Mouse (Mus musculus) limb, embryonic 13.5 days (tissue): ENCODE data around the gene Fam122a. TPM values are rescaled to one million over a fixed set of nuclear protein-coding genes. Genes with fewer than 3 reads are reported as not detected.

Source experiments
- ATAC-seq: fragments of 200-750 bp; cut with Nextera tagmentation; 2 replicates; pipeline ENCODE4 v1.8.0; 2017; ENCODE audit warnings: low read depth, moderate number of reproducible peaks, moderate TSS enrichment; ENCODE audit not compliant: low FRiP score
- H3K27ac ChIP-seq: fragments of 300-500 bp; sonication (generic); 2 replicates; pipeline ENCODE4 v1.5.1; 2015; ENCODE audit warnings: inconsistent platforms, mild to moderate bottlenecking, moderate library complexity
- H3K27me3 ChIP-seq: fragments of 300-500 bp; sonication (generic); 2 replicates; pipeline ENCODE4 v1.6.1; 2015; ENCODE audit warnings: mild to moderate bottlenecking, inconsistent platforms
- H3K36me3 ChIP-seq: fragments of 300-500 bp; sonication (generic); 2 replicates; pipeline ENCODE4 v1.6.1; 2015; ENCODE audit warnings: inconsistent platforms, mild to moderate bottlenecking, moderate library complexity
- H3K4me1 ChIP-seq: fragments of 300-500 bp; sonication (generic); 2 replicates; pipeline ENCODE4 v1.6.1; 2015; ENCODE audit warnings: inconsistent platforms
- H3K4me2 ChIP-seq: fragments of 300-500 bp; sonication (generic); replicated peaks from 2 replicates; pipeline ENCODE4 v1.6.1; 2015; ENCODE audit warnings: inconsistent platforms, mild to moderate bottlenecking, moderate library complexity
- H3K4me3 ChIP-seq: fragments of 300-500 bp; sonication (generic); 2 replicates; pipeline ENCODE4 v1.5.1; 2015; ENCODE audit warnings: moderate library complexity, mild to moderate bottlenecking, inconsistent platforms
- H3K9ac ChIP-seq: fragments of 300-500 bp; sonication (generic); 2 replicates; pipeline ENCODE4 v1.6.1; 2015; ENCODE audit warnings: mild to moderate bottlenecking, inconsistent platforms
- H3K9me3 ChIP-seq: fragments of 300-500 bp; sonication (generic); 2 replicates; pipeline ENCODE4 v1.6.1; 2016; ENCODE audit warnings: inconsistent platforms
- WGBS: fragments of 180-500 bp; shearing (Covaris S2); methylation state at CpG from one replicate; pipeline ENCODE4 v1.1.7; 2015; 5-methylcytosine and 5-hydroxymethylcytosine counted together
- polyA plus RNA-seq: library from polyadenylated mRNA; unstranded; fragments of >200 nt; fragmentation: Nextera tagmentation; extraction: Ambion mirVana; gene quantifications from 2 replicates; pipeline ENCODE4 v1.2.1, GENCODE M21; 2015

Gene Fam122a
- polyA plus RNA-seq, 1 experiment from 2014 or later = 48.2 TPM

DNA sequence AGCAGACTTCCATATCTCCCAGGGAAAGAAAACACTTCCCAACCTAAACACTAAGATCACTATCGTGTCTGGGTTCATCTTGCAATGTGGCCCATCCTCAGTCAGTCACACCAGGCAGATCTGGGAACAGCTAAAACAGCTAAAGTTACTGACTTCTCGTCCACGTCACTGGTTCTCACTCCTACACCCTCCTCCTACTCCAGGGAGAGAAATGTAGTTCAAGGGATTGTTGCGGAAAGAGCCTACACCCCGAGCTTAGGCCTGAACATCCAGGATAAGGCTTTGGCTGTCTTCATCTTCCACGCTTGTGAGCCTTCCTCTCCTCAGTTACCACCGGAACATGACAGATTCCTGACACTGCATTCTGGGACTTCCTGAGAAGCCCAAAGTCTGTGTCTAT, 34.8 kb upstream of the Fam122a start:
- Histone ChIP-seq H3K4me3 (no peak overlapping the region), H3K27ac (no peak overlapping the region), H3K9ac (no peak overlapping the region), H3K4me1 (no peaks in the 10 kb centered on the region), H3K27me3 (no peaks in the 10 kb centered on the region), H3K36me3 (no peaks in the 10 kb centered on the region), H3K9me3 (no peaks in the 10 kb centered on the region), H3K4me2 (no peak overlapping the region)
- WGBS = 88% methylated on average over 7 of the region's 7 CpGs
- ATAC-seq = no peak

DNA sequence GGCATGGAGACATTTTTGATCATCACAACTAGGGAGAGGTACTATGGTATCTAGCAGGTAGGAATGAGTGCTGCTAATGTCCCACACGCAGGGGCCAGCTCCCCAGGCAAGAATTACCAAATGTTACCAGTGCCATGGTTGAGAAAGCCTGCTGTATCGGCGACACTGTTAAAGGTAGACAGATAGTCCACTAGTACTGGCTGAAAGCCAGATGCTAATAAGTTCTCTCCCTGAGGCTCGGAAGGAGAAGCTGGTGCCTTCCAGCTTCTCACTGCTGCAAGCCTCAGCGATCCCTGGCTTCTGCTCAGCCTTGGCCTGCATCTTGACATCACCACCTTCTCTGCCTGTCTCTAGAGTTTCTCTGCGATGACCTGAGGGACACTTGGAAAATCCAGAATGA, 32.2 kb upstream of the Fam122a start:
- Histone ChIP-seq H3K4me3 (no peak overlapping the region), H3K4me1 (no peaks in the 10 kb centered on the region), H3K27ac (no peak overlapping the region), H3K9me3 (no peaks in the 10 kb centered on the region), H3K36me3 (no peaks in the 10 kb centered on the region), H3K9ac (no peak overlapping the region), H3K4me2 (no peak overlapping the region), H3K27me3 (no peaks in the 10 kb centered on the region)
- no peak for ATAC-seq
- WGBS = 84% methylated on average over 6 of the region's 6 CpGs

DNA sequence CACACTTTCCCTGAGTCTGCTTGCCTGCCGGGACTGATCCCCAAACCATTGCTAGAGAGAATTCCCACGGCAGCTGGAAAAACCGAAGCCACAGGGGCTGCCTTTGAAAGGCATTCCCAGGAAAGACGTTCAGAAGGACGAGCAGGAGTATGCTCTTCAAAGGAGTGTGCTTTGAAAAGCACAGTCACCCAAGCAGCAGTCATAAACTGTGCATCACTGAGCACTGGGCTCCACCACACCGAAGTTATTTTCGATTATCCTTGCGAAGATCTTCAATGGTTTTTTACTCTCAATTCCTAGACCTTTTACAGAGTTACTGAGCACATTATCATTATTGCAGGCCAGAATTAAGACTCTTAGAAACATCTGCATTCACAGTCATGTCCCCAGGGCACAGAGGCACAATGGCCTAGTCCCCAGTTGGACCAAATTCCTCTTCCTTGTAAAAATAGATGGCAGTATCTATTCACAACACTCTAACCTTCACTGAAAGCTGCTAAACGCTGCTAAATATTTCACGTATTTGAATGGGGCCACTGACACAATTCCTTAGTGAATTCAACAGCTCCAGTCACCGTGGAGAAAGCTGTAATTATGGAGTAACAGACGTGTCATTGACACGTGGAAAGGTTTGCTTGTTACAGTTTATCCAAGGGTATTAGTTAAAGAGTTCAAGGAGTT, 31.1 kb upstream of the Fam122a start:
- Histone ChIP-seq H3K9me3 (no peaks in the 10 kb centered on the region), H3K9ac (no peak overlapping the region), H3K27ac (no peak overlapping the region), H3K4me2 (no peak overlapping the region), H3K4me3 (no peak overlapping the region), H3K27me3 (no peaks in the 10 kb centered on the region), H3K4me1 (no peaks in the 10 kb centered on the region), H3K36me3 (no peaks in the 10 kb centered on the region)
- WGBS = 56% methylated on average over 13 of the region's 13 CpGs
- ATAC-seq = no peak

- no peak for ATAC-seq
- Histone ChIP-seq H3K9ac (no peak overlapping the region), H3K9me3 (no peaks in the 10 kb centered on the region), H3K4me3 (no peak overlapping the region), H3K4me2 (no peak overlapping the region), H3K36me3 (no peaks in the 10 kb centered on the region), H3K4me1 (no peaks in the 10 kb centered on the region), H3K27ac (no peak overlapping the region), H3K27me3 (no peaks in the 10 kb centered on the region)
- WGBS = 86% methylated on average over 10 of the region's 10 CpGs
Measured at GRCm38 (mm10) chr19:24502736-24503421, 25.7 kb upstream of the Fam122a start.

- Histone ChIP-seq H3K4me2 (no peak overlapping the region), H3K9me3 (no peaks in the 10 kb centered on the region), H3K4me3 (no peak overlapping the region), H3K36me3 (no peaks in the 10 kb centered on the region), H3K27ac (no peak overlapping the region), H3K27me3 (no peaks in the 10 kb centered on the region), H3K4me1 (no peaks in the 10 kb centered on the region), H3K9ac (no peak overlapping the region)
- ATAC-seq = no peak
Measured at GRCm38 (mm10) chr19:24501525-24501924, 24.4 kb upstream of the Fam122a start.

GRCm38 (mm10) chr19:24500431-24500830, 23.3 kb upstream of the Fam122a start:
- ATAC-seq = 0 out of 2 replicates have a peak, but pooled peaks have one; percentile 8
- H3K36me3 ChIP-seq = no peaks in the 10 kb centered on the region
- WGBS = 82% methylated on average over 5 of the region's 5 CpGs
- no peaks in the 10 kb centered on the region for H3K27me3 ChIP-seq
- H3K9me3 ChIP-seq = no peaks in the 10 kb centered on the region
- no peak overlapping the region for H3K4me2 ChIP-seq
- H3K4me1 ChIP-seq = no peaks in the 10 kb centered on the region
- H3K9ac ChIP-seq = no peak overlapping the region
- no peak overlapping the region for H3K27ac ChIP-seq
- no peak overlapping the region for H3K4me3 ChIP-seq

GRCm38 (mm10) chr19:24499291-24499690, 22.1 kb upstream of the Fam122a start:
- 81% methylated on average over 3 of the region's 3 CpGs for WGBS
- Histone ChIP-seq H3K9me3 (no peaks in the 10 kb centered on the region), H3K4me3 (no peak overlapping the region), H3K27ac (no peak overlapping the region), H3K4me1 (no peaks in the 10 kb centered on the region), H3K27me3 (no peaks in the 10 kb centered on the region), H3K4me2 (no peak overlapping the region), H3K9ac (no peak overlapping the region), H3K36me3 (no peaks in the 10 kb centered on the region)
- ATAC-seq = no peak

DNA sequence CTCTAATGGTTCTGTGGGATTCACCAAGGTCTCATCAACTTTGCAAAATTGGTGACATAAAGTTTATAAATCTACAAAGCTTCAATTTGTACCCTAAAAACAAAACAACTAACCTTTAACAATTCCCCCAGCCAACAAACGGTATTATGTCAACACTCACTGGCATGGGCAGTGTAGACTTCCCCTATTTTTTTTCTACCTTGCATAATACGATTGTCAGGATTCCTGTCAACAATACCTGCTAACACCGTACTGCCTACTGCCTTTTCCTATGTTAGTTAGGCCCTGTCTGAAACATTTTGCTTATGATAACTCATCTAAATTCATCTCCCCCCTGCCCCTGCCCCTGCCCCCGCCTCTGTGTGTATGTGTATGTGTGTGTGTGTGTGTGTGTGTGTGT, 16.7 kb upstream of the Fam122a start:
- no peak overlapping the region for H3K9ac ChIP-seq
- H3K4me2 ChIP-seq = no peak overlapping the region
- H3K9me3 ChIP-seq = no peaks in the 10 kb centered on the region
- no peak overlapping the region for H3K27ac ChIP-seq
- H3K4me3 ChIP-seq = no peak overlapping the region
- no peak for ATAC-seq
- WGBS = 86% methylated on average over 4 of the region's 4 CpGs
- H3K4me1 ChIP-seq = no peaks in the 10 kb centered on the region
- H3K36me3 ChIP-seq = no peaks in the 10 kb centered on the region
- no peaks in the 10 kb centered on the region for H3K27me3 ChIP-seq

DNA sequence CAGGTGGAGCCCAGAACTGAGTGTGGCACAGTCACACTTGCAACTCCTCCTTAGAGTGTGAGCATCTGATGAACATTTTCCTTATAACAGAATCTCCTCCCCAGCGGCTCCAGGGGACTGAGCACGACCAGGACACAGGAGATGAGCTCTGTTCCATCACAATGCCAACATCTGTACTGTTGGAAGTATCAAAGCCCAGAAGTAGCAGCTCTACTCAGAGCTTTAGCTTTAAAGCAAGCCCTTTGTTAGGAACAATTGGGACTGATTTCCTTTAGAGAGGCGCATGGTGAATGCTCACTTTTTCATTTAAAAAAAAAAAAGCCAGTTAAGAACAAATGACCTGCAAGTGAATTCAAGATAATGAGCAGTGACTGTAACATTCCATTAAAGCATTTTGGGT, 14.7 kb upstream of the Fam122a start:
- Histone ChIP-seq H3K4me2 (no peak overlapping the region), H3K4me1 (no peaks in the 10 kb centered on the region), H3K9ac (no peak overlapping the region), H3K9me3 (no peaks in the 10 kb centered on the region), H3K4me3 (no peak overlapping the region), H3K27me3 (no peaks in the 10 kb centered on the region), H3K27ac (no peak overlapping the region), H3K36me3 (no peaks in the 10 kb centered on the region)
- 68% methylated on average over 3 of the region's 3 CpGs for WGBS
- ATAC-seq = no peak

GRCm38 (mm10) chr19:24490275-24490674, 13.1 kb upstream of the Fam122a start:
- WGBS = 74% methylated on average over 5 of the region's 5 CpGs

DNA sequence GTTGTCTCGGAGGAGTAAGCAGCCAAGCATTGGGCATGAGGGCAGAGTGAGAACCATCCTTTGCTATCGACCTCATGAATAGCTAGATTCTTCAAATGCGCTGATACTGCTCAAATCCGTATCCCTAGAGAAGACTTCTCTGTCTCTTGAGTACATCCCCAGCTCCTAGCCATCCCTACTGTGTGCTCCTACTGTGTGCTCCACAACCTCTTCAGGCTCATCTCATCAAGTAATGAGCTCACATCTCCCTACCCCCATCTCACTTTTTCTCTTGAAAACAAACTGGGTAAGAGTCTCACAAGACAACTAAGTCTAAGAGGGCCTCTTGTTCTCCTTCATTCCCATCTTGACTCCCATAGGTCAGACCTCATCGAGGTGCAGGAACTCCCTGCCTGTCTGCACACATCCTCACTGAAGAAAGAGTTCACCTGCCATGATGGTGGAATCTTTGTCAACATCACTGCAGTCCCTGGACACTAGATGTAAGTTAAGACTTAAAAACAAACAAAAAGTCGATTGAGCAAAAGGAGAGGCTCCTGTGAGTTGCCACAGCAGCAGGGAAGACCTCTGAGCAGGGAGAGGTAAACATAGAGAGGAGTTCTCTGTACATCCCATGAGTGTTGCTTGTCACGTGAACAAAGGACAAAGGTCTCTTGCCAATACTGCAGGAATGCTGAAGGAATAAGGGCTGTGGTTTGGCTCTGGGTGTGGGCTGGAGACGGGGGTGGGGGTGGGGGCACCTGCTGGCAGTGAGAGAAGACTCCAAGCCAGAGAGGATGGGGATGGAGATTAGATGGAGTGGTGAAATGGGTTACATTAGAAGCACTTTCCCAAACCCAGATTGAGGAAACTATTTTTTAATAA, 9.5 kb upstream of the Fam122a start:
- Histone ChIP-seq H3K4me1 (no peaks in the 10 kb centered on the region), H3K4me2 (no peak overlapping the region), H3K9me3 (no peaks in the 10 kb centered on the region), H3K4me3 (no peak overlapping the region), H3K36me3 (no peaks in the 10 kb centered on the region), H3K9ac (no peak overlapping the region), H3K27ac (no peak overlapping the region), H3K27me3 (no peaks in the 10 kb centered on the region)
- ATAC-seq = no peak
- WGBS = 80% methylated on average over 8 of the region's 8 CpGs

More at GRCm38 (mm10) chr19:24490275-24490674, 13.1 kb upstream of the Fam122a start:
- Histone ChIP-seq H3K4me3 (no peak overlapping the region), H3K9ac (no peak overlapping the region), H3K4me1 (no peaks in the 10 kb centered on the region), H3K27ac (no peak overlapping the region), H3K9me3 (no peaks in the 10 kb centered on the region), H3K4me2 (no peak overlapping the region), H3K36me3 (no peaks in the 10 kb centered on the region), H3K27me3 (no peaks in the 10 kb centered on the region)
- ATAC-seq = no peak

DNA sequence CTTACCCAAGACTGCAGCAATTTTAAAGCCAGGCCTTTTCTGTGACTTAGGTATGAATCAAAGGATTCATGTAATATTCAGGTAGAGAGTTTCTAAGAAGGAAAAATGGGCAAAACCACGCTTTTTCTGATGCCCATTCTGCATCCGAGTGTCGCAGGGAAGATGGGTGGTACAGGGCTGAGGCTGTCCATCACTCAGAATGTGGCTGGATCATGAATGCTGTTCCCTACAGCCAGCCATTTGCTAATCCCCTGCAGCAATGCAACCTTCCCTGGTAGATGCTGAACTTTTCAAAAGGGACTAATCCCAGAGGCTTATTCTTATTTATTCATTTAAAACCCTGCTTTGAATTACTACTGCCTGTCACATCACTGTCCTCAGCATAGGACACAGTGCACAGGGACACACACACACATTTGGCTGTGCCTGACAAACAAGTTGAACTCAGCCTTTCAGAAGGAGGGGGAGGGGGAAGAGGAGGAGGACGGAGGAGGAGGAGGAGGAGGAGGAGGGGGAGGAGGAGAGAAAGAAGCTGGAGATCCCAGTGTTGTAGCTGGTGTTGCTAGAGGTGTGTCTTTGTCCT, 7.5 kb upstream of the Fam122a start:
- 80% methylated on average over 3 of the region's 4 CpGs for WGBS
- H3K4me2 ChIP-seq = no peak overlapping the region
- no peaks in the 10 kb centered on the region for H3K9me3 ChIP-seq
- ATAC-seq = no peak
- H3K27me3 ChIP-seq = no peaks in the 10 kb centered on the region
- no peaks in the 10 kb centered on the region for H3K4me1 ChIP-seq
- H3K4me3 ChIP-seq = no peak overlapping the region
- no peaks in the 10 kb centered on the region for H3K36me3 ChIP-seq
- H3K9ac ChIP-seq = no peak overlapping the region
- H3K27ac ChIP-seq = no peak overlapping the region
